Mouse (Mus musculus): ENCODE measurements around the gene Zfyve27.
A peak's percentile ranks its signal among the peaks of the same experiment; 100 is the strongest.

Zfyve27 gene

GRCm38 (mm10) chr19:42142757-42143156 is 21.0 kb upstream of the Zfyve27 start:
- DNase-seq (ENCODE audit: low read depth): no peak

GRCm38 (mm10) chr19:42144067-42144466 is 19.7 kb upstream of the Zfyve27 start:
- no peak for DNase-seq (ENCODE audit: low read depth)

- peak; percentile 64 for DNase-seq (ENCODE audit: low read depth)
Measured at GRCm38 (mm10) chr19:42144541-42145167, 19.1 kb upstream of the Zfyve27 start.

GRCm38 (mm10) chr19:42145210-42145609 is 18.5 kb upstream of the Zfyve27 start:
- DNase-seq (ENCODE audit: low read depth): no peak

GRCm38 (mm10) chr19:42145731-42146130 is 18.0 kb upstream of the Zfyve27 start:
- DNase-seq (ENCODE audit: low read depth): no peak

GRCm38 (mm10) chr19:42146276-42147010 is 17.3 kb upstream of the Zfyve27 start:
- no peak for DNase-seq (ENCODE audit: low read depth)

- DNase-seq (ENCODE audit: low read depth): peak; percentile 79
Measured at GRCm38 (mm10) chr19:42147170-42147768, 16.5 kb upstream of the Zfyve27 start, which contains the start of gene Marveld1. TSS of gene Marveld1 (plus strand) at chr19:42147400.

GRCm38 (mm10) chr19:42147769-42148568 is 15.8 kb upstream of the Zfyve27 start:
- no peak for DNase-seq (ENCODE audit: low read depth)

- no peak for DNase-seq (ENCODE audit: low read depth)
Measured at GRCm38 (mm10) chr19:42148569-42148860, 15.2 kb upstream of the Zfyve27 start.

- DNase-seq (ENCODE audit: low read depth): peak; percentile 89
Measured at GRCm38 (mm10) chr19:42151990-42152389, 11.8 kb upstream of the Zfyve27 start.

- no peak for DNase-seq (ENCODE audit: low read depth)
Measured at GRCm38 (mm10) chr19:42157493-42158237, 6.1 kb upstream of the Zfyve27 start.

GRCm38 (mm10) chr19:42158246-42159017 is 5.3 kb upstream of the Zfyve27 start:
- DNase-seq (ENCODE audit: low read depth): no peak

GRCm38 (mm10) chr19:42164188-42164587 is 437 bp downstream of the Zfyve27 start:
- DNase-seq (ENCODE audit: low read depth): no peak

GRCm38 (mm10) chr19:42166130-42166529 is 2.4 kb downstream of the Zfyve27 start:
- no peak for DNase-seq (ENCODE audit: low read depth)

- DNase-seq (ENCODE audit: low read depth): no peak
Measured at GRCm38 (mm10) chr19:42166766-42167165, 3.0 kb downstream of the Zfyve27 start.

GRCm38 (mm10) chr19:42167489-42167888 is 3.7 kb downstream of the Zfyve27 start:
- no peak for DNase-seq (ENCODE audit: low read depth)

- DNase-seq (ENCODE audit: low read depth): no peak
Measured at GRCm38 (mm10) chr19:42169322-42169975, 5.7 kb downstream of the Zfyve27 start.

GRCm38 (mm10) chr19:42170025-42170969 is 6.5 kb downstream of the Zfyve27 start:
- DNase-seq (ENCODE audit: low read depth): peak; percentile 71

- no peak for DNase-seq (ENCODE audit: low read depth)
Measured at GRCm38 (mm10) chr19:42176841-42177240, 13.1 kb downstream of the Zfyve27 start.
